Mouse (Mus musculus): ENCODE measurements around the gene Carhsp1. TPM values are rescaled to one million over a fixed set of nuclear protein-coding genes. Genes with fewer than 3 reads are reported as not detected.
A peak's percentile ranks its signal among the peaks of the same experiment; 100 is the strongest.

Carhsp1 gene
- polyA plus RNA-seq, 1 experiment from 2014 or later: 71.2 TPM

DNA sequence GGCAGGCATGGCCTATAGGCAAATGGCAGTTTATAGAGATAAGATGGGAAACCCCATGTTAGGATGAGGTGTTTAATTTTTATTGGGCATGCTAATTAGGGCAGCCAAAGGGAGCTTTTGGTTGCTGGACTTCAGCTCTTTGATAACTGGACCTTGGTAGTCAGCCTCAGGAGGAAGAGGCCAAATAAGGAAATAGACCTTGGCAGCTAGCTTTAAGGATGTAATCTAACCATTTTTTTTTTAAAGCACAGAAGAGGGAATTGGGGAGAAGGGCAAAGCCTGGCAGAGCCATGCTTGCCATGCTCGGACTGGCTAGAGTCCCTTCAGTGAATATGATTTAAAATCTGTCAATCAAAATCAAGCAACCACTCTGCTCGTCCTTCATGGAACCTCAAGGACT, 41.5 kb downstream of the Carhsp1 start:
- WGBS (ENCODE audit: insufficient replicate concordance): 73% methylated on average over 2 of the region's 2 CpGs

DNA sequence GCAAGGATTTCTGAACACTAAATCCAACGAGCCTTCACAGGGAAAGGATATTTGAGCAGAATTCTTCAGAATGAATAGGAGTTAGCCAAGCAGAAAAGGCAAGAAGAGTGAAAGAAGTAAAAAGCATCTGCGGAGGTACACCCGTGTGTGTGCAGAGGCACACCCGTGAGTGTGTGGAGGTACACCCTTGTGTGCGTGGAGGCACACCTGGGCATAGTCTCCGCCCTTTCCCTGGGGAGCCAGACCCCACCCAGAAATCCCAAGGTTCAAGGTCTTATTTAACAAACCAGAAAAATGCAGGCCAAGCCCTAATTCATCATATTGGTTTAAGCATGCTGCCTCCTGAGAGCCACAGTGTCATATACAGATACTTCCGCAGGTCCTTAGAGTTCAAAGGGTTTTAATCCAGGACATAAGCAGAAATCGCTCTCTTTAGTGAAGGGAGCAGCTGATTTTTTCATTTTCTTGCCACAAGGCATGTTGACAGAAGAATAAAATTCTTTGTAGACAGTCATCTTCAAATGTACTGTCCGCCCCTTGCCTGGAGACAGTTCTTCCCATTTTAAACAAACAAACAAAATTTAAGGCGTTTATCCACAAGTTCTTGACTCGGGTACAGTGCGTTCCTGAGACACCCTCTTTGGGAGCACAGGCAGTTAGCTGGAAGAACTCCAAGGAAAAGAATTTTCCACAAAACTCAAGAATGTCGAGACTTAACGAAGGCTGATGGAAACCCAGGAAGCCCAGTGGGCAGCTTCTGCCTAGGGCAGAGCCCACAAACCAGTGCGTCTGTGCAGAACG, 51.4 kb downstream of the Carhsp1 start:
- WGBS (ENCODE audit: insufficient replicate concordance): 75% methylated on average over 16 of the region's 16 CpGs
- Histone ChIP-seq H3K36me3 (replicated peaks; ENCODE audit: insufficient read depth, low read length) (peaks cover 5% of the 10 kb centered on the region; the same call in 1 of the 2 replicates), H3K9ac (replicated peaks) (no peak overlapping the region), H3K27ac (ENCODE audit: low read depth) (0 out of 2 replicates have a peak overlapping the region, but pooled peaks have one; percentile 7), H3K4me1 (ENCODE audit: insufficient read depth) (peaks cover 4% of the 10 kb centered on the region; the same call in 1 of the 2 replicates), H3K4me3 (ENCODE audit: low read depth, low read length) (no peak overlapping the region), H3K27me3 (ENCODE audit: insufficient read depth, low read length) (no peaks in the 10 kb centered on the region), H3K4me2 (ENCODE audit: low read depth, low read length) (no peak overlapping the region), H3K9me3 (ENCODE audit: low read length) (no peaks in the 10 kb centered on the region)
- peak; percentile 47; the same call in 1 of the 2 replicates for ATAC-seq
- TF ChIP-seq CTCF (IDR thresholded peaks at IDR 0.05; ENCODE audit: low read depth) (no peak), EP300 (IDR thresholded peaks at IDR 0.05; ENCODE audit: low read depth) (no peak)
- no peak for DNase-seq

More for the DNA sequence above, 41.5 kb downstream of the Carhsp1 start:
- TF ChIP-seq CTCF (IDR thresholded peaks at IDR 0.05; ENCODE audit: low read depth) (no peak), EP300 (IDR thresholded peaks at IDR 0.05; ENCODE audit: low read depth) (no peak)
- Histone ChIP-seq H3K9ac (replicated peaks) (no peak overlapping the region), H3K27me3 (ENCODE audit: insufficient read depth, low read length) (no peaks in the 10 kb centered on the region), H3K9me3 (ENCODE audit: low read length) (no peaks in the 10 kb centered on the region), H3K36me3 (replicated peaks; ENCODE audit: insufficient read depth, low read length) (peaks cover 10% of the 10 kb centered on the region), H3K4me1 (ENCODE audit: insufficient read depth) (no peaks in the 10 kb centered on the region), H3K4me3 (ENCODE audit: low read depth, low read length) (no peak overlapping the region), H3K4me2 (ENCODE audit: low read depth, low read length) (no peak overlapping the region), H3K27ac (ENCODE audit: low read depth) (no peak overlapping the region)
- ATAC-seq (no peak), DNase-seq (no peak)

DNA sequence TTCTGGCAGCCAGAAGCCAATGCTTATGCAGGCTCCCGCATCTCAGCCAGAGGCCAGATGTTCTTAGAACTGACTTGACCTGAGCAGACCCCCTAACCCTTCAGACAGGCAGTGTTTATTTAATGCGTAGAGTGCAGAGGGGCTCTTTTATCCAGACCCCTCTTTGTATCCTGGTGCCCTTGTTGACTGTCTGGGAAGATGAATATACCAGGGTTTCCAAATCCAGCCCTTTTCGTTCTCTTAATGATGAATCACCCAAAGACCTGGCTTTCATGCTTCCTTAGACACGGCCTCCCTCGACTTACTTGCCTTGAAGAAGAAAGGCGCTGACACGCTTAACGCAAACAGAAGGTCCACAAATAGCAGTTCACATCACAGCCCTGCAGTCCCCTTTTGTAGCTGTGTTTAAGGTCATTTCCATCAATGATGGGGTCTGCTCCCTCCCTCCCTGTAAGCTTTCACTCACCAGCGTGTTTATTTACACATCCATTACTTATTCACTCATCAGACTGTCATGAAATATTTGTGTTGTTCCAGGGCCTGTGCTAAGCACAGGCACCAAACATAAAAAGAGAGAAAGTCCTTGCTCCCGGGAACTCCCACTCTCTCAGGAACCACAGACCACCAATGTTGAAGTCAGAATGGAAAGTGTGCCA, 52.2 kb downstream of the Carhsp1 start:
- H3K4me1 ChIP-seq (ENCODE audit: insufficient read depth): peaks cover 4% of the 10 kb centered on the region; the same call in 1 of the 2 replicates
- no peaks in the 10 kb centered on the region for H3K9me3 ChIP-seq (ENCODE audit: low read length)
- H3K4me3 ChIP-seq (ENCODE audit: low read depth, low read length): no peak overlapping the region
- H3K4me2 ChIP-seq (ENCODE audit: low read depth, low read length): no peak overlapping the region
- H3K36me3 ChIP-seq (replicated peaks; ENCODE audit: insufficient read depth, low read length): peaks cover 5% of the 10 kb centered on the region; the same call in 1 of the 2 replicates
- 58% methylated on average over 10 of the region's 10 CpGs for WGBS (ENCODE audit: insufficient replicate concordance)
- ATAC-seq: peak; percentile 77
- no peaks in the 10 kb centered on the region for H3K27me3 ChIP-seq (ENCODE audit: insufficient read depth, low read length)
- H3K9ac ChIP-seq (replicated peaks): no peak overlapping the region
- DNase-seq: no peak
- H3K27ac ChIP-seq (ENCODE audit: low read depth): 0 out of 2 replicates have a peak overlapping the region, but pooled peaks have one; percentile 22
- TF ChIP-seq EP300 (IDR thresholded peaks at IDR 0.05; ENCODE audit: low read depth) (no peak), CTCF (IDR thresholded peaks at IDR 0.05; ENCODE audit: low read depth) (no peak)

DNA sequence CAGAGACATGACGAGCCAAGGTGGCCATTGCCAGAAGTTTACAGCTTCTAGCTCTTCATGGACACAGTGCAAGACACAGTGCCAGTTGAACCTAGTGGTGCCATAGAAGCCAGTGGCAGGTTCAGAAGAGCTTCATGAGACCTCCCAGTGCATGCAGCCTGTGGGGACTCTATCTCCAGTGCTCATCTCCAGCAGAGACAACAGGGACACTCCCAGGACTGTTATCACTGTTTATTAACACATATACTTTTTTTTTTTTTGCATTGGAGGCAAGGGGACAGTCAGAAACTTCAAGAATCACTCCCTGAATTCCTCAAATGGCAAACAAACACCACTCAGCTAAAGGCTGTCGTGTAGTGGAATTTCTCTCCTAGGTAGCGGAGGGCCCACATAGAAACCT, 58.5 kb downstream of the Carhsp1 start:
- peak overlapping the region; percentile 57 for H3K9ac ChIP-seq (replicated peaks)
- H3K36me3 ChIP-seq (replicated peaks; ENCODE audit: insufficient read depth, low read length): peaks cover 9% of the 10 kb centered on the region; the same call in 1 of the 2 replicates
- no peak for TF ChIP-seq EP300 (IDR thresholded peaks at IDR 0.05; ENCODE audit: low read depth)
- TF ChIP-seq CTCF (IDR thresholded peaks at IDR 0.05; ENCODE audit: low read depth): no peak
- peaks cover 13% of the 10 kb centered on the region for H3K4me1 ChIP-seq (ENCODE audit: insufficient read depth)
- peak overlapping the region; percentile 50 for H3K4me2 ChIP-seq (ENCODE audit: low read depth, low read length)
- ATAC-seq (no peak), DNase-seq (no peak)
- WGBS (ENCODE audit: insufficient replicate concordance): 71% methylated on average over 3 of the region's 3 CpGs
- H3K4me3 ChIP-seq (ENCODE audit: low read depth, low read length): no peak overlapping the region
- peak overlapping the region; percentile 93 for H3K27ac ChIP-seq (ENCODE audit: low read depth)
- no peaks in the 10 kb centered on the region for H3K9me3 ChIP-seq (ENCODE audit: low read length)
- no peaks in the 10 kb centered on the region for H3K27me3 ChIP-seq (ENCODE audit: insufficient read depth, low read length)

DNA sequence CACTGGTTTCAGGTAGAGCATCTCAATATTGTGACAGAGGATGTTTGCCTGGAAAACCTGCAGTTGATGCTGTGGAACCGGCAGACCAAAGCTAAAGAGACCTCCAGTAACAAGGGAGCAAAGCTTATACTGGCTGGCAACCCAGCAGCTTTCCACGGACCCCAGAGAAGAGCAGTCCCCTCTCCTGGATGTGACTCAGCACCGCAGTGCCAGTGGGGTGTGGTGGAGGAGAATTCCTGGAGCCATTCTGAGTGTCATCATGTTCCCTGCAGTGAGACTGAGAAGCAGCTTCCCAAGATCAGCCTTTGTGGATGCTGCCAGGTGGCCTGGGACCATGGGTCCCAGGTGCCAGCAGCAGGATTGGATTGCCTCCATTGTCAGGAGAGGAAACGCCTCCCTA, 58.9 kb downstream of the Carhsp1 start:
- no peaks in the 10 kb centered on the region for H3K27me3 ChIP-seq (ENCODE audit: insufficient read depth, low read length)
- no peak for TF ChIP-seq CTCF (IDR thresholded peaks at IDR 0.05; ENCODE audit: low read depth)
- no peak for TF ChIP-seq EP300 (IDR thresholded peaks at IDR 0.05; ENCODE audit: low read depth)
- H3K36me3 ChIP-seq (replicated peaks; ENCODE audit: insufficient read depth, low read length): peaks cover 8% of the 10 kb centered on the region; the same call in 1 of the 2 replicates
- peak overlapping the region; percentile 50 for H3K4me2 ChIP-seq (ENCODE audit: low read depth, low read length)
- peak overlapping the region; percentile 93 for H3K27ac ChIP-seq (ENCODE audit: low read depth)
- peak; percentile 69 for ATAC-seq
- H3K4me1 ChIP-seq (ENCODE audit: insufficient read depth): peaks cover 13% of the 10 kb centered on the region
- H3K9ac ChIP-seq (replicated peaks): peak overlapping the region; percentile 57
- 61% methylated on average over 4 of the region's 4 CpGs for WGBS (ENCODE audit: insufficient replicate concordance)
- H3K4me3 ChIP-seq (ENCODE audit: low read depth, low read length): 0 out of 2 replicates have a peak overlapping the region, but pooled peaks have one; percentile 8
- no peaks in the 10 kb centered on the region for H3K9me3 ChIP-seq (ENCODE audit: low read length)
- DNase-seq: peak; percentile 24

Data from liver, postnatal 0 days (tissue).